Mouse (Mus musculus) small intestine, adult 2 months (tissue): ENCODE results near the gene Kcnj10. TPM values are rescaled to one million over a fixed set of nuclear protein-coding genes. Genes with fewer than 3 reads are reported as not detected.

Experiments used
- H3K27ac ChIP-seq: fragments of 200-500 bp; 2 replicates; pipeline ENCODE4 v1.5.1; 2012; ENCODE audit warnings: low read depth, low read length, control low read depth, inconsistent platforms; ENCODE audit not compliant: insufficient read depth
- H3K27me3 ChIP-seq: fragments of 200-500 bp; 2 replicates; pipeline ENCODE4 v1.6.1; 2012; ENCODE audit warnings: mild to moderate bottlenecking, moderate library complexity, low read length, inconsistent platforms; ENCODE audit not compliant: control insufficient read depth, insufficient read depth
- H3K36me3 ChIP-seq: fragments of 200-500 bp; 2 replicates; pipeline ENCODE4 v1.6.1; 2012; ENCODE audit warnings: mild to moderate bottlenecking, low read length, control low read depth, inconsistent platforms; ENCODE audit not compliant: control insufficient read depth, insufficient read depth
- H3K4me1 ChIP-seq: fragments of 200-500 bp; 2 replicates; pipeline ENCODE4 v1.6.1; 2012; ENCODE audit warnings: low read length, inconsistent platforms, mixed read lengths; ENCODE audit not compliant: control insufficient read depth, insufficient read depth, insufficient read length
- H3K4me3 ChIP-seq: fragments of 200-500 bp; 2 replicates; pipeline ENCODE4 v1.5.1; 2012; ENCODE audit warnings: low read depth, mild to moderate bottlenecking, control low read depth, inconsistent platforms, low read length, moderate library complexity
- CTCF ChIP-seq: fragments of 200-500 bp; IDR thresholded peaks from 2 replicates; pipeline ENCODE4 v1.5.1; 2012; ENCODE audit warnings: low read depth, mild to moderate bottlenecking, control low read depth, inconsistent platforms, low read length, moderate library complexity, mixed read lengths; ENCODE audit not compliant: insufficient replicate concordance, insufficient read length; ENCODE audit errors: extremely low read depth
- POLR2A ChIP-seq: fragments of 200-500 bp; IDR thresholded peaks from 2 replicates; pipeline ENCODE4 v1.6.1; 2012; ENCODE audit warnings: low read depth, mild to moderate bottlenecking, control low read depth, inconsistent platforms, low read length, moderate library complexity
- WGBS: fragments of 180-500 bp; shearing (Covaris S2); methylation state at CpG from one replicate; pipeline ENCODE4 v1.1.7; 2018; 5-methylcytosine and 5-hydroxymethylcytosine counted together
- polyA plus RNA-seq: library from polyadenylated mRNA; depleted of rRNA; stranded (reverse); fragments of >200 nt; gene quantifications from 2 replicates; pipeline ENCODE4 v1.2.3, GENCODE M21; 2012

The Kcnj10 gene
- polyA plus RNA-seq, 1 experiment = 0.65 TPM

DNA sequence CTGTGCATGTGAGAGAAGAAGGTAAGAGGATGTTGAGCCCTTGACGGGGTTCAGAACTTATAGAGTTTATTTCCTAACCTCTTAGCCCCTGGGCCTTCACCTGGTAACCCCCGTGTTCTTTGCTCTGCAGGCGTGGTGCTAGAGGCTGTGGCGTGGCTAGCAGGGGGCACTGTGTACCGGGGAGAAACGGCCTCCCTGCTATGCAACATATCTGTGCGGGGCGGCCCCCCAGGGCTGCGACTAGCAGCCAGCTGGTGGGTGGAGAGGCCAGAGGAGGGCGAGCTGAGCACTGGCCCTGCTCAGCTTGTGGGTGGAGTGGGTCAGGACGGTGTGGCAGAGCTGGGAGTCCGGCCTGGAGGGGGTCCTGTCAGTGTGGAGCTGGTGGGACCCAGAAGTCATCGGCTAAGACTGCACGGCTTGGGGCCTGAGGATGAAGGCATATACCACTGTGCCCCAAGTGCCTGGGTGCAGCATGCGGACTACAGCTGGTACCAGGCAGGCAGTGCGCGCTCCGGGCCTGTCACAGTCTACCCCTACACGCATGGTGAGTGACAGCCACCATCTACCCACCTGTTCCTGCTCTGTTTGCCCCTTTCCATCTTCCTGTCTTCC is 22.5 kb upstream of the Kcnj10 start:
- no peak for TF ChIP-seq POLR2A
- no peak for TF ChIP-seq CTCF
- Histone ChIP-seq H3K4me1 (no peaks in the 10 kb centered on the region), H3K27ac (no peak overlapping the region), H3K4me3 (no peak overlapping the region), H3K27me3 (no peaks in the 10 kb centered on the region), H3K36me3 (peaks cover 17% of the 10 kb centered on the region; the same call in 1 of the 2 replicates)
- WGBS = 94% methylated on average over 19 of the region's 19 CpGs

DNA sequence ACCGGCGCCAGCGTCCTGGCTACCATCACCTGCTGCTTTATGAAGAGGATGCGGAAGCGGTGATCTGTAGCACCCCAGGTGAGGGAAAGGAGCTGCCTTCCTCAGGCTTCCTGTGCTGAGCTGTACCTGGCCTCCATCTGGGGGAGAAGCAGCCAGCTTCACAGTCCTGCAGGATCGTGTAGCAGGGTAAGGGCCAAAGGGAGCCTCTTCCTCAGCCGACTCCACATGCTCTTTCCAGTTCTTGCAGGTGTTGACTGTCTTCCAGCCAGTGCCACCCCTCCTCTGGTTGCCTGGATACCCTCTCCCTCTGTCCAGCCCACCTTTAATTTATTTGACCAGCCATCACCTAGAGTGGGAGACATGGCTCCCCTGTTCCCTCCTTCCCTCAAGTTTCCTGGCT is 21.7 kb upstream of the Kcnj10 start:
- Histone ChIP-seq H3K27me3 (no peaks in the 10 kb centered on the region), H3K36me3 (peaks cover 17% of the 10 kb centered on the region; the same call in 1 of the 2 replicates), H3K4me3 (no peak overlapping the region), H3K4me1 (no peaks in the 10 kb centered on the region), H3K27ac (no peak overlapping the region)
- WGBS = 83% methylated on average over 7 of the region's 7 CpGs
- no peak for TF ChIP-seq POLR2A
- no peak for TF ChIP-seq CTCF

- WGBS = 56% methylated on average over 5 of the region's 5 CpGs
- H3K4me3 ChIP-seq = no peak overlapping the region
- TF ChIP-seq CTCF = no peak
- no peak for TF ChIP-seq POLR2A
- peaks cover 17% of the 10 kb centered on the region; the same call in 1 of the 2 replicates for H3K36me3 ChIP-seq
- no peaks in the 10 kb centered on the region for H3K27me3 ChIP-seq
- H3K27ac ChIP-seq = no peak overlapping the region
- no peaks in the 10 kb centered on the region for H3K4me1 ChIP-seq
Observed at GRCm38 (mm10) chr1:172319921-172320411, 21.0 kb upstream of the Kcnj10 start.

GRCm38 (mm10) chr1:172322725-172323124 is 18.3 kb upstream of the Kcnj10 start:
- Histone ChIP-seq H3K36me3 (peaks cover 12% of the 10 kb centered on the region; the same call in 1 of the 2 replicates), H3K27ac (no peak overlapping the region), H3K4me3 (no peak overlapping the region), H3K27me3 (peaks cover 17% of the 10 kb centered on the region), H3K4me1 (peaks cover 3% of the 10 kb centered on the region)
- TF ChIP-seq POLR2A (no peak), CTCF (no peak)
- WGBS = 79% methylated on average over 13 of the region's 13 CpGs

DNA sequence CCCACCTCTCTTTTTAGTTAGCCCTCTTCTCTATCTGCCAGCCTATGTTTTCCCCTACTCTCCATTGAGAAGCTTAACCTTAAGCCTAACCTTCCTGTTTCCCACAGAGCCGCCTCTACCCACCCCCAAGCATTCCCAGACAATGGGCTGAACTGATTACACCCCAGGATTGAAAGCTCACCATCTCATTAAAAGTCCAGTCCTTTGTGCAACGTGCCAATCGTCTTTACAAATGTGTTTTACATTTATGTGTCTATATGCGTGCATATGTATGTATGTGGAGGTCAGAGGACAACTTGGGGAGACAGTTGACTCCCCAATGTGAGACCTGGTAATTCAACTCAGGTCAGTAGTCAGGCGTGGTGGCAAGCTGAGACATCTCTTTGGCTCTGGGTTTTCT is 17.7 kb upstream of the Kcnj10 start:
- WGBS = 74% methylated on average over 5 of the region's 5 CpGs
- Histone ChIP-seq H3K4me3 (no peak overlapping the region), H3K4me1 (peaks cover 3% of the 10 kb centered on the region), H3K27me3 (peaks cover 23% of the 10 kb centered on the region), H3K36me3 (peaks cover 7% of the 10 kb centered on the region; the same call in 1 of the 2 replicates), H3K27ac (no peak overlapping the region)
- TF ChIP-seq CTCF = no peak
- no peak for TF ChIP-seq POLR2A

DNA sequence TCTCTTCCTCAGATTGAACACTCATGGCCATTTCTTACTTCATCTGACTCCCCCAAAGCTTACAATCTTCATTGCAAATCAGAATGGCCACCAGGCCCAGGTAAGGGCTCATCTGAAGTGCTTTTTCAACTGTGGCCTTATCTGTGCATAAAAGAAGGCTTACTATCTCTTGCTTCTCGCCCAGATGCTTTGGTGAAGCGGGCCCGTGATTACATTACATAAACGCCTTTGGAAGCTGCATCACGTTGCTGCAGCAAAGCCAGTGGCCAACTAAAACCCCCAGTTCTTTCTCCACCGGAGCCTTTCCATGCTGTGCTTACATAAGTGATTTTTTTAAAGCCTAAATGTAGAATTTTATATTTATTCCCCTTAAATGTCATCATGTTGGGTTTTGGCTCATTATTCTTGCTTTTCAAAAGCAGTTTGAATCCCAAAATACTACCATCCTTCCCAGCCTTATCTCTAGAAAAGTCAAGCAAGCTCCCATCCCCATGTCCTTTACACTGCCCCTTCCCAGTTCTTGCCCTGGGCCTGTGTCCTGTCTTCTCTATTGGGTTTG is 17.1 kb upstream of the Kcnj10 start:
- no peak for TF ChIP-seq CTCF
- TF ChIP-seq POLR2A = no peak
- Histone ChIP-seq H3K27ac (no peak overlapping the region), H3K4me3 (no peak overlapping the region), H3K36me3 (peaks cover 6% of the 10 kb centered on the region; the same call in 1 of the 2 replicates), H3K4me1 (peaks cover 3% of the 10 kb centered on the region), H3K27me3 (peaks cover 25% of the 10 kb centered on the region)
- WGBS = 86% methylated on average over 6 of the region's 6 CpGs

GRCm38 (mm10) chr1:172324725-172325124 is 16.3 kb upstream of the Kcnj10 start:
- Histone ChIP-seq H3K4me1 (peaks cover 3% of the 10 kb centered on the region), H3K27me3 (peaks cover 25% of the 10 kb centered on the region), H3K36me3 (0 out of 2 replicates have a peak, but pooled peaks cover under 1% of the 10 kb centered on the region), H3K4me3 (no peak overlapping the region), H3K27ac (no peak overlapping the region)
- TF ChIP-seq CTCF (peak; percentile 91), POLR2A (no peak)
- WGBS = 25% methylated on average over 7 of the region's 7 CpGs
